Mouse (Mus musculus): ENCODE measurements at regions not wholly inside any gene's neighbourhood (a gene's known extent, or its start where the extent isn't known, plus 50 kb on each side); places are given as distances from the start of the nearest gene placed in this dataset.

DNA sequence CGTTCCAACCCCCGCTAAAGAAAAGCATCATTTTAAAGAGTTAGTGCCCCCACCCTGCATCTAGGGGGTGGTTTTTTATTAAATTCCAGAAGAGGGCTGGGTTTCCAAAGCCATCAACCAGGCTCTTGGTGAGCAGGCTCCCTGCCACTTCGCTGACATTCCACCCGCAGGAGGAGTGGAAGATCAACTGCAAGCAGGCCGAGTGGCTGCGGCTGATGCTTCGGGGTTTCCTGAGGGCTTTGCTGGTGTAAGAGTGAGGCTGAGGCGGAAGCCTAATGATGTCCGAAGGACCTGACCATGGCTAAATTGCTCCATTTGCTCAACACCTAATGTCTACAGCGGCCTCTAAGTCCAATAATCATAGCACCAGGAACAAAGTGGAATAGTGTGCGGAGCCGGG lies 118.0 kb downstream of the Tmem30b start:
- Histone ChIP-seq H3K9me3 (ENCODE audit: control insufficient read depth, low read length) (no peaks in the 10 kb centered on the region), H3K36me3 (replicated peaks; ENCODE audit: control insufficient read depth, insufficient read depth) (no peaks in the 10 kb centered on the region), H3K27ac (no peak overlapping the region), H3K9ac (no peak overlapping the region), H3K27me3 (ENCODE audit: control insufficient read depth, insufficient read depth, low read length) (no peaks in the 10 kb centered on the region), H3K4me1 (replicated peaks; ENCODE audit: control insufficient read depth, insufficient read depth, low read length) (no peaks in the 10 kb centered on the region), H3K4me3 (replicated peaks; ENCODE audit: low read length) (no peak overlapping the region), H3K4me2 (replicated peaks) (no peak overlapping the region)
- ATAC-seq (ENCODE audit: low FRiP score) (no peak), DNase-seq (ENCODE audit: low spot score) (no peak)
- 66% methylated on average over 12 of the region's 12 CpGs for WGBS

DNA sequence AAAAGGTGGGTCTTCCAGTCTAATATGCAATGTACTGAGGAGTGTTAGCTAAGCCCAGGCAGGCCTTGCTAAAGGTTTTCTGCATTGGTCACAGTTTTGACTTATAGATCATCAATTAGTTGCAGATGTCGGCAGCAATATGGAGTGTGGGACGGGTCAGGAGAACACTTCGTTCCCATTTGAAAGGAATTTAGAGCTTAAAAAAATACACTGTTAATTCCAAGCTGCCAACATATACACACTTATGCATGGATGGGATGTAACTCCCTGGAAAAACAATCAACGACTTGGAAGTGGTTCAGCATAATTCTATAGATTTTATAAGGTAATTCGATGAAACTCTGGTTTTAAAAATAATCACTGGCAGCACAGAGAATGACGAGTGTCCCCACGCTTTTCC lies 121.4 kb downstream of the Tmem30b start:
- Histone ChIP-seq H3K4me3 (replicated peaks; ENCODE audit: low read length) (no peak overlapping the region), H3K36me3 (replicated peaks; ENCODE audit: control insufficient read depth, insufficient read depth) (no peaks in the 10 kb centered on the region), H3K9ac (no peak overlapping the region), H3K27ac (no peak overlapping the region), H3K27me3 (ENCODE audit: control insufficient read depth, insufficient read depth, low read length) (no peaks in the 10 kb centered on the region), H3K4me2 (replicated peaks) (no peak overlapping the region), H3K9me3 (ENCODE audit: control insufficient read depth, low read length) (no peaks in the 10 kb centered on the region), H3K4me1 (replicated peaks; ENCODE audit: control insufficient read depth, insufficient read depth, low read length) (no peaks in the 10 kb centered on the region)
- no peak for DNase-seq (ENCODE audit: low spot score)
- WGBS: 87% methylated on average over 7 of the region's 7 CpGs
- ATAC-seq (ENCODE audit: low FRiP score): no peak

DNA sequence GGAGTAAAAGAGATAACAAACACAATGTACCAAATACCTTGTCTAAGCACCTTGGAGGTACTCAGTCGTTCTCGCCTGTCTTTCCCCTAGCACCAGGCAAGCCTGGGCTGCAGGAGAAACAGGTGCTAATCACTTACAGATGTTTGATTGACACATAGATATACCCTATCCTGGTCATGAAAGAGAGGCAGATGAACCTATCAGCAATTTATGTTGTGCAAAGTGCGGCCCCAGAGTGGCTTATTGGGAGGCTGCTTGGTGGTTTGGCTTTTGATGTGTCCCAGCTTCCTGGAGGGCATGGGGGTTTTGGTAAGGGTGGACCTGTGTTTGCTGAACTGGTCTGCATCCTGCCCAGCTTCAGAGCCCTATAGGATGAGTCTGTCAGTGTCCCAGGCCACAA lies 129.1 kb downstream of the Tmem30b start:
- no peak overlapping the region for H3K4me2 ChIP-seq (replicated peaks)
- ATAC-seq (ENCODE audit: low FRiP score): no peak
- no peaks in the 10 kb centered on the region for H3K9me3 ChIP-seq (ENCODE audit: control insufficient read depth, low read length)
- H3K27me3 ChIP-seq (ENCODE audit: control insufficient read depth, insufficient read depth, low read length): no peaks in the 10 kb centered on the region
- H3K36me3 ChIP-seq (replicated peaks; ENCODE audit: control insufficient read depth, insufficient read depth): no peaks in the 10 kb centered on the region
- DNase-seq (ENCODE audit: low spot score): no peak
- no peak overlapping the region for H3K4me3 ChIP-seq (replicated peaks; ENCODE audit: low read length)
- no peak overlapping the region for H3K27ac ChIP-seq
- WGBS: 91% methylated on average over 3 of the region's 3 CpGs
- H3K9ac ChIP-seq: no peak overlapping the region
- H3K4me1 ChIP-seq (replicated peaks; ENCODE audit: control insufficient read depth, insufficient read depth, low read length): peaks cover 14% of the 10 kb centered on the region; the same call in 1 of the 2 replicates

DNA sequence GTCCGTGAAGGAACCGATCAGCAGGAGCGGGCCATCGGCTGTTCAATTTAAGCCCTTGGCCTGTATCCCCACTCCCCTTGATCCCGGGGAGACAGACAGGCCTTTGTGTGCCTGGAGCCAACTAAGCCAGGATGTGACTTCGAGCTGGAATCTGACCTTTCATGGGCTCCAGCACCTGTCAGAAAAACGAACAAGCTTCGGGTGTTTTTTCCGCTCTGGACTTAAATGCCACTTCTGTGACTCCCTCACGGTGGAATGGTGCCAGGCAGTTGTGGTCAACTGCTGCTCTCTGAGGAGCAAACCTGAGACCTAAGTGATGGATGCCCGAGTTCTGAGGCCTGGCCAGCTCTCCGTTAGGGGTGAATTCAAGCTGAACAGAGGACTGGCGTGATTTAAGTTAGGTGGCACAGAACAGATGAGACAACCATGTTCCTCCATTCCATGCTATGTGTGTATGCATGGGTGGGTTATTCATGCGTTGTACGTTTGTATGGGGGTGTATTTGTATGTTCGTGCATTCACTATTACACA lies 129.8 kb downstream of the Tmem30b start:
- no peak overlapping the region for H3K9ac ChIP-seq
- 42% methylated on average over 16 of the region's 16 CpGs for WGBS
- no peak overlapping the region for H3K4me3 ChIP-seq (replicated peaks; ENCODE audit: low read length)
- no peaks in the 10 kb centered on the region for H3K27me3 ChIP-seq (ENCODE audit: control insufficient read depth, insufficient read depth, low read length)
- ATAC-seq (ENCODE audit: low FRiP score) (peak; percentile 72; the same call in 1 of the 2 replicates), DNase-seq (ENCODE audit: low spot score) (peak; percentile 45)
- no peaks in the 10 kb centered on the region for H3K36me3 ChIP-seq (replicated peaks; ENCODE audit: control insufficient read depth, insufficient read depth)
- H3K27ac ChIP-seq: no peak overlapping the region
- H3K9me3 ChIP-seq (ENCODE audit: control insufficient read depth, low read length): no peaks in the 10 kb centered on the region
- H3K4me1 ChIP-seq (replicated peaks; ENCODE audit: control insufficient read depth, insufficient read depth, low read length): peaks cover 14% of the 10 kb centered on the region; the same call in 1 of the 2 replicates
- H3K4me2 ChIP-seq (replicated peaks): no peak overlapping the region

DNA sequence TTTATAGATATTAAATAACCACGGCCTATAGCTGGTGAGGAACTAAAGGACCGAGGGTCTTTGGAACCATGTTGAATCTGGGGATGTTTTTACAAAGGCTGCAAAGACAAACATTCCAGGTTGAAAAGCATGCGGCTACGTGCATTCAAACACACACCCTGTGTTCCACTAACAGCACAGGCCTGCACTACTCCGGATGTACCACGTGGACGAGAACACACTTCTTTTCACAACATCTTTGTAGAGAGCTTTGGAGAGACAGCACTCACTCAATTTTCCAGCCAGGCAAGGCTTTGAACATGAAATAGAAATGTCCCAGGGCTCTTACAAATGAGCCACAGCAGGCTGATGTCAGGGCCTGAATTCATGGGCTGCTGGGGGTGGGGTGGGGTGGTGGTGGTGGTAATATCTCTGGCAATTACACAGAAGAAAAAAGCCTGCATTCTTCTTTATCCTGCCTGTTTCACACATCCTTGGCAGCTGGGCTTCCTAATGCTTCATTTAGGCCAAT lies 129.3 kb downstream of the Slc38a6 start:
- ATAC-seq (ENCODE audit: low FRiP score) (peak; percentile 25; the same call in 1 of the 2 replicates), DNase-seq (ENCODE audit: low spot score) (no peak)
- Histone ChIP-seq H3K4me1 (replicated peaks; ENCODE audit: control insufficient read depth, insufficient read depth, low read length) (peaks cover 14% of the 10 kb centered on the region; the same call in 1 of the 2 replicates), H3K9me3 (ENCODE audit: control insufficient read depth, low read length) (no peaks in the 10 kb centered on the region), H3K4me3 (replicated peaks; ENCODE audit: low read length) (no peak overlapping the region), H3K9ac (no peak overlapping the region), H3K27ac (no peak overlapping the region), H3K36me3 (replicated peaks; ENCODE audit: control insufficient read depth, insufficient read depth) (no peaks in the 10 kb centered on the region), H3K4me2 (replicated peaks) (no peak overlapping the region), H3K27me3 (ENCODE audit: control insufficient read depth, insufficient read depth, low read length) (no peaks in the 10 kb centered on the region)
- WGBS: 67% methylated on average over 7 of the region's 7 CpGs

DNA sequence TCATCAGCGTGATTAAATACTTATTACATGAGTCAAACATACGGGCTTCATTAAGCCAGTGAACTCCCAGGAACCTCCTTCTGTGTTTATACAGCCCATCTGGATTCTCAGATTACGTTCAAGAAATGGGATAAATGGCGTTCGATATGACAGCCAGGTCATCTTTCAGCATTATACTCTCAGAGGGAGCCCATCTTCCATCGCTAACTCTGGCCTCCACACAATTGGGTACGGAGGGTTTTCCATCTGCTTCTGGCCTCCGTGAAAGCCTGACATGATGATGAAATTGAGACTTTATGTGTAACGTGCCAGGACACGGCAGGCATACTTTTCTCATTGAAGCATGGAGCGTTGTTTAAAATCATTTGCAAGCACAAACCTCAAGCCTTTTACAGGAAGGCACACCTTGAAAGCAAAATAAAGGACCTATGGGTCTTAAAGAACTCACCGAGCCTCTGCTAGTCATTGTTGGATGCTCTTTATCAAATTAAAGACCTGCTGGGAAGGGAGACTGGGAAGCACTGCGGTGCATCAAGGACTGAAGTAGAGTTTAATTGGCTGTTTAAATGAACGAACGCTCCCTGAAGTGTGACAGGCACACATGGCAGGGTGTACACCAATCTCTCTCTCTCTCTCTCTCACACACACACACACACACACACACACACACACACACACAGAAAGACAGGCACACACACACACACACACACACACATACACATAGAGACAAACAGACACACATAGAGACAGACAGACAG lies 127.0 kb downstream of the Slc38a6 start:
- H3K9me3 ChIP-seq (ENCODE audit: control insufficient read depth, low read length): no peaks in the 10 kb centered on the region
- no peak overlapping the region for H3K9ac ChIP-seq
- DNase-seq (ENCODE audit: low spot score): peak; percentile 46
- 0 out of 2 replicates have a peak overlapping the region, but pooled peaks have one; percentile 6 for H3K27ac ChIP-seq
- no peaks in the 10 kb centered on the region for H3K27me3 ChIP-seq (ENCODE audit: control insufficient read depth, insufficient read depth, low read length)
- H3K4me3 ChIP-seq (replicated peaks; ENCODE audit: low read length): no peak overlapping the region
- peak overlapping the region; percentile 25; the same call in 1 of the 2 replicates for H3K4me2 ChIP-seq (replicated peaks)
- no peaks in the 10 kb centered on the region for H3K36me3 ChIP-seq (replicated peaks; ENCODE audit: control insufficient read depth, insufficient read depth)
- ATAC-seq (ENCODE audit: low FRiP score): peak; percentile 60
- peaks cover 14% of the 10 kb centered on the region; the same call in 1 of the 2 replicates for H3K4me1 ChIP-seq (replicated peaks; ENCODE audit: control insufficient read depth, insufficient read depth, low read length)
- 34% methylated on average over 15 of the region's 15 CpGs for WGBS

DNA sequence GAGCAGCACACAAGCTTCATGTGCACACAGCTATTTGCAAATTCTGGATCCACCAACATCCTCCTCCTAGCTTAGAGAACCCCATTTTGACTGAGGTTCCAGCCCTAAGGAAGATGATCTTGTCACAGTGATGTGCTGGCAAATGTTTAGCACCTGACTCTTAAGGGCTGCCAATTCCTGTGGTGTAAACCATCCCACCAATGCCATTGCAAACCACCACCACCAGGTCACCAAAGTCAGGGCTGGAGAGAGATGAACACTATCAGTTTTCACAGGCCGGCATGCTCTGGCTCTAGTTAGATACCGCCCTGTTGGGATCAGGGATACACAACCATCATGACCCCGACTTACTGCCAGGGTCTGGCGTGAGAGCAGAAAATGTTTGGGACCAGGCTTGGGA lies 125.9 kb downstream of the Slc38a6 start:
- Histone ChIP-seq H3K4me2 (replicated peaks) (no peak overlapping the region), H3K4me1 (replicated peaks; ENCODE audit: control insufficient read depth, insufficient read depth, low read length) (peaks cover 14% of the 10 kb centered on the region; the same call in 1 of the 2 replicates), H3K27me3 (ENCODE audit: control insufficient read depth, insufficient read depth, low read length) (no peaks in the 10 kb centered on the region), H3K4me3 (replicated peaks; ENCODE audit: low read length) (no peak overlapping the region), H3K9ac (no peak overlapping the region), H3K36me3 (replicated peaks; ENCODE audit: control insufficient read depth, insufficient read depth) (no peaks in the 10 kb centered on the region), H3K9me3 (ENCODE audit: control insufficient read depth, low read length) (no peaks in the 10 kb centered on the region), H3K27ac (no peak overlapping the region)
- no peak for ATAC-seq (ENCODE audit: low FRiP score)
- WGBS: 88% methylated on average over 4 of the region's 4 CpGs
- DNase-seq (ENCODE audit: low spot score): no peak

DNA sequence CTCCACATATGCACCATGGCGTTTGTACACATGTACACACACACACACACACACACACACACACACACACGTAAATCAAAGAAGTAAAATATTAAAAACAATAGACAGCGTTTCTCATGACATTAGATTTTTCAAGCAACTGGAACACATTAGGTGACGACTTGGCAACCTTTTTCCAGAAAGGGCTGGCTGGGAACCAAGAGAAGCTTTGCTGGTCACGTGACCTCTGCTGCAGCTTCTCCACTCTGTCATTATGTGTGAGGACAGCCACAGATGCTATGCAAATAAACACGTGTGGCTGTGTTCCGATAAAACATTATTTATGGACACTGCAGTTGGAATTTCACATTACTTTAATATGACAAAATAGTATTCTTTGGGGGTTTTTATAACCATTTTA lies 124.3 kb downstream of the Slc38a6 start:
- 66% methylated on average over 7 of the region's 7 CpGs for WGBS
- H3K4me2 ChIP-seq (replicated peaks): no peak overlapping the region
- no peak overlapping the region for H3K4me3 ChIP-seq (replicated peaks; ENCODE audit: low read length)
- no peak for ATAC-seq (ENCODE audit: low FRiP score)
- H3K9ac ChIP-seq: no peak overlapping the region
- H3K9me3 ChIP-seq (ENCODE audit: control insufficient read depth, low read length): no peaks in the 10 kb centered on the region
- peaks cover 15% of the 10 kb centered on the region; the same call in 1 of the 2 replicates for H3K4me1 ChIP-seq (replicated peaks; ENCODE audit: control insufficient read depth, insufficient read depth, low read length)
- no peak overlapping the region for H3K27ac ChIP-seq
- no peaks in the 10 kb centered on the region for H3K36me3 ChIP-seq (replicated peaks; ENCODE audit: control insufficient read depth, insufficient read depth)
- no peak for DNase-seq (ENCODE audit: low spot score)
- H3K27me3 ChIP-seq (ENCODE audit: control insufficient read depth, insufficient read depth, low read length): no peaks in the 10 kb centered on the region

DNA sequence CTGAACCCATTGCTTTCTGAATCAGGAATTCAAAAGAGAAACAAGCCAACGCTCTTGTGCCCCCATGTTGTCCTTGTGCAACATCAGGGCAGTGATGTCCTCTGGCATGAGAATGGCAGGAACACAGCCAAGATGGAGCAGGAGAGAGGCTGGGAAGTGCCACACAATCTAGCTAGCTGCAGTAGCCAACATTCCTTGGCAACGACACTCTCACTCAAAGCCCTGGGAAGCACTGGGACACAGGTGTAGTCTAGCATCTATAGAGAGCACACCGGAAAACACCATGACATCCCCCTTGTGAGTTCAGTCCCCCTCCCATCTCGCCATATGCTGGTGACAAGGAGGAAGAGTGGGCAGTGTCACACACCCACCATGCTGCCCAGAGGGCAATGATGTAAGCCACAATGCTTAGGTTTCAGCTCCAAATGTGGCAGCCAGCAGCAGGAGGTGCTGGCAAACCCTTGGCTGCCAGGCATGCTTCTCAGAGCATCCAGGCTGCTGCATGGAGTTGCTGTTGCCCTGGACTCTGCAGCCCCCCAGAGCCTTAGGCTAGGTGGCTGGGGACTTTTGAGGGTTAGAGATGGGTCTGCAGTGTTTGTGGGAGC lies 123.0 kb downstream of the Slc38a6 start:
- ATAC-seq (ENCODE audit: low FRiP score) (no peak), DNase-seq (ENCODE audit: low spot score) (no peak)
- no peak overlapping the region for H3K4me2 ChIP-seq (replicated peaks)
- WGBS: 74% methylated on average over 4 of the region's 4 CpGs
- H3K4me3 ChIP-seq (replicated peaks; ENCODE audit: low read length): no peak overlapping the region
- H3K9ac ChIP-seq: no peak overlapping the region
- H3K36me3 ChIP-seq (replicated peaks; ENCODE audit: control insufficient read depth, insufficient read depth): no peaks in the 10 kb centered on the region
- peaks cover 20% of the 10 kb centered on the region; the same call in 1 of the 2 replicates for H3K4me1 ChIP-seq (replicated peaks; ENCODE audit: control insufficient read depth, insufficient read depth, low read length)
- no peaks in the 10 kb centered on the region for H3K9me3 ChIP-seq (ENCODE audit: control insufficient read depth, low read length)
- H3K27me3 ChIP-seq (ENCODE audit: control insufficient read depth, insufficient read depth, low read length): no peaks in the 10 kb centered on the region
- no peak overlapping the region for H3K27ac ChIP-seq

Data from hindbrain, embryonic 14.5 days (tissue).